Mouse (Mus musculus) spleen, postnatal 10 days (tissue): ENCODE data around the gene Gemin6.
"Not testable (repeated sequence)": the region's sequence is repeated elsewhere in the genome, so short reads cannot be mapped to it uniquely, and the experiment has no call there.

ENCODE experiments used
- DNase-seq, 2 experiments: peaks; one replicate each; pipeline ENCODE4 v3.0.0; 2021 to 2022; ENCODE audit warnings: low spot score in 2 of 2

Gemin6 gene

DNA sequence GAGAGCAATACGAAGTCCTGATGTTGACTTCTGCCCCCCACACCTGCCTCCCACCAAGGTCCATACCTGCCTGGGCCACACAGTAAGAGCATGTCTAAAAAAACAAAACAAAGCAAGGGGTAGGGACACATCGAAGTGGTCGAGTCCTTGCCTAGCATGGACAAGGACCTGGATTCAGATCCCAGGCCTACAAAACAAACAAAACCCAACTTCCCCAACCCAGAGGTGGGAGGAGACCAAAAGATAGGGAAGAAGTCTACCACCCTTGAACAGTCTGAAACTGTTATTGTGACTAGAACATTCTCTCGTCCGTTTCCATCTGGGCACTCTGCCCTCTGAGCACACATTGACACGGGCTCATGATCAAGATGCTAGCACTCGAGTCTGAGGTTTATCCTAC is 10.1 kb downstream of the Gemin6 start:
- DNase-seq, result no peak

DNA sequence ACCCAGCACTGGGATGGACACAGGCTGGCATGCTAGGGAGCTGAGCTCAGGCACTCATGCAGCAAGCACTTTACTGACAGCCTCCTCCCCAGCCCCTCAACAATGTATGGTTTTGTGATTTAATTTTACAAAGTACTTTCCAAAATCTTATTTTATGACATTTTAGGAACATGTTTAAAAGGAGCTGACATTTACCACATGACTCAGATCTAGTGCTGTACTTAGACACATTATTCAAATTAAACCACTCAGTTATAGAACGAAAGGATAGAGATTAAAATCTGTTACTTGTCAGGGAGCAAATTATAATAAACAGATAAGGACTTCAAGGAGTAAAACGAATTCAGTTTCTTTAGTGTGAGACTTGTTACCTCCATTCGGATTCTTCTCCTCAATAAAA is 11.2 kb downstream of the Gemin6 start:
- DNase-seq, result no peak

DNA sequence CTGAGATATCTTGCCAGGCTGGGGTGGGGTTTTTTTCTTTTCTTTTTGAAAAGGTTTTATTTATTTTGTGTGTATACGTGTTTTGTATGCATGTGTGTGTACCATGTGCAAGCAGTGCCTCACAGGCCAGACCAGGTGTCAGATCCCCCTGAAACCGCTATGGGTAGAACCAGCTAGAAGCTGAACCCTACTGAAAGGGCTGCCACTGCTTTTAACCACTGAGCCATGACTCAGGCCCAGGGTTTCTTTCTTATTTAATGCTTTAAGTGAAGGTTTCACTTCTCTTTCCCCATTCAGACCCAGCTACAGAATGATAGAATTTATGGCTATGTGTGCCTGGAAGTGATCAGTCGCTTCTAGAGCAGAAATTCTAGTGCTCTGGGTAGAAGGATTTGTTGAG is 12.6 kb downstream of the Gemin6 start:
- DNase-seq, result peak in 1 of 2 experiments; percentile 25

DNA sequence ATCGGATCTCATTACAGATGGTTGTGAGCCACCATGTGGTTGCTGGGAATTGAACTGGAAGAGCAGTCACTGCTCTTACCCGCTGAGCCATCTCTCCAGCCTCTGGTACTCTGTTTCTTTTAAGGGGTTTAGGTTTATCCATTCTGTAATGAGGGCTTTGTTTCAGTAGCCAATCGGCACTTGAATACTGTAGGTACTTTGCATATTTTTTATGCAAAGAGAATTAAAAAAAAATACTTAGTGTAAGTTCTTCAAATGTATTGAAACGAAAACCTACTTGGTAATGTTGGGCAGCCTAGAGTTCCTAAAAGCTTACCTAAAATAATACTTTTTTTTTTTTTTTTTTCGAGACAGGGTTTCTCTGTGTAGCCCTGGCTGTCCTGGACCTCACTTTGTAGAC is 13.2 kb downstream of the Gemin6 start:
- no peak for DNase-seq

DNA sequence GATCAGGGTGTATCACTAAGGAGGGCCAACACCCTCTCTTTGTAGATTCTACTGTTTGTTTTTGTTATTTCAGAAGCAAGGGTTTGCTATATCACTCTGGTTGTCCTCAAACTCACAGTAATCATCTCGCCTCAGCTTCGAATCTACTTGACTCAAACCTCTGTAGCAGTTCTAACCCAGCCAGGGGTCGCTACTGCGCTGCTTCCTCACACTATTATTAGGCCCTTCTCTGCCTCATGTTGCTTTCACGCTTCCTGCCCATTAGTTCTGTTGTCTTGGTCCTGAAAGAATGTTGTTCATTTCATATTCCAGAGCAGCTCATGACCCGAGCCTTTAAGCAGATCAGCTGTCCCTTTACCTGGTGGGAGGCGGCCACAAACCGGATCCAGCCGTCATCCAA is 17.4 kb downstream of the Gemin6 start:
- DNase-seq, result no peak

DNA sequence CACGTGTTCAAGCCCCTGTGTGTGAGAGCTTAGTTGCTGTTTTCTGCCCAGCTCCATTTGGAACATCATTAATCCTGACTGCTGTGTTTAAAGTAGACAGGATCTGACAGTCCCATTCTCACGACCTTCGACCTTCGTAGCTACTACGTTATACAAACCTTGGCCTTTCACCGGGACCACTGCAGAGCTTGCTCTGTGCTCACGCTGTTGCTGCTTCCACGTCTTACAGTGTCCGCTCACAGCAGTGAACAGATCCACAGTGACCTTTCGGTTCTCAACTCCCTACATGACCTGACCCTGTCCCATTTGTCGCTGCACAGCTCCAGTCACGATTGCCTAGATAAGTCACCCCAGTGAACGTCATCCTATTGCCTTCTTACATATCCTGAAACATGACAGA is 18.9 kb downstream of the Gemin6 start:
- no peak for DNase-seq

DNA sequence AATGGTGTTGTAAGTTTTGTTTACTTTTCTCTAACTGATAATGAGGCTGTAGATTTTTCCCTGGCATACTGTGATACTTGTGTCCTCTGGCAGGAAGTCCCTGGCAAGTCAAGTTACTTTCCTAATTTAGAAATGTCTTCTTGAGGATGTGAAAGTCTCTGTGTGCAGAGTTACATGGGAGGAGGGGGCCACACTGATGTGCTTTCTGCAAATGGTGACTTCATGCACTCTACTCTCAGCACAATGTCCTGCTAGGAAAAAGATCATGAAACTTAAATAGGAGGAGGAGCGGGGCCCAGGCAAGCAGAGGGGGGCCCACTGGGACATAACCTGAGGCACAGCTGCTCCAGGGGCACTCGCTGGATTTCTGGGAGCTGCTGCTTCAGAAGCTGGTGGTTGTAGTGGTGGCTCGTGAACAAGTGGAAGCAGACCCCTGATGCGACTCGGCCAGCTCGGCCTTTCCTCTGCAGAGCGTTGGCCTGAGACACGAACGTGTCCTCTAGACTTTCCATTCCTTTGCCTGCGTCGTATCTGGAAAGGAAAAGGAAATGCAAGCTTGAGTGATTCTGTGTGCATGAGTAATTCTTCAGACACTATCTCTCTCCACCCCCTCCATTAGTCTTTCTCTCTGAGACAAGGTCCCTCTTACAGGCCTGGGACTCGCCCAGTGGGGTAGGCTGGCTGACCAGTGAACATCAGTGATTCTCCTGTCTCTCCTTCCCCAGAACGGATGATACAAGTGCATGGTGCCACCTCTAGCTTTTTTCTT is 28.7 kb downstream of the Gemin6 start:
- no peak for DNase-seq

DNA sequence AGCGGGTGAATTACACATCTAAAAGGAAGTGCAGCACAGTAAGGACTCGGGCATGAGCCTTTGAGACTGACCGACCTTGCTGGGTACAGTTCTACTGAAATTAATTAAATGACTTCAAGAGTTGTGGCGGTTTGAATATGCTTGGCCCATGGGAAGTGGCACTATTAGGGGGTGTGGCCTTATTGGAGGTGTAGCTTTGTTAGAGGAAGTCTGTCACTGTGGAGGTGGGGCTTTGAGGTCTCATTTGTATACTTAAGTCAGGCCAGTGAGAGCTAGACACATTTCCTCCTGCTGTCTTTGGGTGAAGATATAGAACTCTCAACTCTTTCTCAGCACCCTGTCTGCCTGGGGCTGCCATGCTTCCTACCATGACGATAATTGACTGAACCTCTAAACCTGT is 30.2 kb downstream of the Gemin6 start:
- no peak for DNase-seq

DNA sequence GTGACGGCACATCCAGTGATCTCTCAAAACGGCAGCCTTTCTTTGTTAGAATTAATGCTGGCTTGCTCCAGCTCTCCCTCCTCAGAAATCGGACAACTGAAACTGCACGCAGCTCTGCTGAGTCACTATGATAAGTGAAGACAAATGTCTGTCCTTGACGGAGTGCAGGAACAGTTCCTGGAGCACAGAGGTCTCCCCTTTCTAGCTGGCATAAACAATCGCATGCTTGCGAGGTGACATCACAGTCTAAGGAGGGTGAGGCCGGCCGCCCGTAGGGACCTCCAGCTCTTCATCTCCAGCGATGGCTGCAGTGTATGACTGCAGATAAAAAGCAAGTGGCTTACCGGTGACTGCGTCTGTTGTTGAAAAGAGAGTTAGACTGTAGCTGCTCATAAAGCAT is 31.0 kb downstream of the Gemin6 start:
- no peak for DNase-seq

DNA sequence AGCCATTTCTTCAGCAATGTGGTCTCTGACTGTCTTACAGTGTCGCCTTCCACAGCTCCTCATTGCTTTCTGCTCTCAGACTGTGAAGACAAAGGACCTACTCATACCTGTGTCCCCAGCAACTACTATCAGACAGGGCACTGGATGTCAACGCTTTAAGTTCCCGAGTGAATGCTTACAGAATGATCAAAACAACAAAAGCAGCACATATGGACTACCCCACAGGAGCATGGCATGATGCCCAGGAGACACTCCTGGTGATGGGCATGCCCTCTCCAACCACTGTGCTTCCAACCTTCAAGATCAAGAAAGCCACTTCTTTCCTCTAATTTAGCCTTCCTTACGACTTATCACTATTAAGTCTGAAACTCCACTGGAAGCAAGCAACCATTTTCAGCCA is 42.8 kb downstream of the Gemin6 start:
- DNase-seq, result no peak

DNA sequence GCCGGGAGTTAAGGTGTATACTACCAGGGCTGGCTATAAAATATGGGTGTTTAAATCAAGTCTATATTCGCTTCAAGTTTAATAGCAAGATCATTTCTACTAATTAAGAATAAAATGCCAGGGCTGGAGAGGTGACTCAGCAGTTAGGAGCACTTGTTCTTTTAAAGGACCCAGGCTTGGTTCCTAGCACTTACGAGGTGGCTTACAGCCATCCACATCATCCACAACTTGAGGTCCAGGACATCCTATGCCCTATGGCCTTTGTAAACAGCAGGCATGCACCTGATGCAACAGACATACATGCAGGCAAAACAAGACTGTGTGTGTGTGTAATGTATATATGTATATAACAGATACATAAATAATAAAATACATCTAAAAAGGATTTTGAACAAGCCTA is 43.9 kb downstream of the Gemin6 start:
- no peak for DNase-seq

DNA sequence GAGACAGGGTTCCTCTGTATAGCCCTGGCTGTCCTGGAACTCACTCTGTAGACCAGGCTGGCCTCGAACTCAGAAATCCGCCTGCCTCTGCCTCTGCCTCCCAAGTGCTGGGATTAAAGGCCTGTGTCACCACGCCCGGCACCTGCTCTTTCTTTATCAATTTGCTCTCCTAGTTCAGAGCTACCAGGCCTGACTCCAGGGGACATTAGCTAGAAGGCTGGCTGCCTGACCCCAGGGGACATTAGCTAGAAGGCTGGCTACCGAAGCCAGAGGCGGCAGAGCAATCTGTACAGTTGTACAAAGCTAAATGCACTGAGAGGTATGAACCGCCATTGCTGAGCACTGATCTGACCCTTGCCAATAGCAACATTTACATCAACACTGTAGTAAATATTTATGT is 46.4 kb downstream of the Gemin6 start:
- DNase-seq, result not testable (repeated sequence)
